Mouse (Mus musculus) brain, embryonic 14.5 days (tissue): ENCODE measurements at regions not wholly inside any gene's neighbourhood (a gene's known extent, or its start where the extent isn't known, plus 50 kb on each side); places are given as distances from the start of the nearest gene placed in this dataset.

Experiments
- CTCF ChIP-seq: fragments of 200-500 bp; IDR thresholded peaks from 2 replicates; pipeline ENCODE4 v1.5.1; 2012; ENCODE audit warnings: inconsistent platforms, mild to moderate bottlenecking, moderate library complexity, borderline replicate concordance; ENCODE audit not compliant: insufficient read depth, insufficient read length; ENCODE audit errors: extremely low read depth
- POLR2A ChIP-seq: fragments of 200-500 bp; IDR thresholded peaks from 2 replicates; pipeline ENCODE4 v1.6.1; 2012; ENCODE audit warnings: mild to moderate bottlenecking, inconsistent platforms, borderline replicate concordance; ENCODE audit not compliant: poor library complexity, insufficient read depth, insufficient read length, severe bottlenecking; ENCODE audit errors: extremely low read depth

DNA sequence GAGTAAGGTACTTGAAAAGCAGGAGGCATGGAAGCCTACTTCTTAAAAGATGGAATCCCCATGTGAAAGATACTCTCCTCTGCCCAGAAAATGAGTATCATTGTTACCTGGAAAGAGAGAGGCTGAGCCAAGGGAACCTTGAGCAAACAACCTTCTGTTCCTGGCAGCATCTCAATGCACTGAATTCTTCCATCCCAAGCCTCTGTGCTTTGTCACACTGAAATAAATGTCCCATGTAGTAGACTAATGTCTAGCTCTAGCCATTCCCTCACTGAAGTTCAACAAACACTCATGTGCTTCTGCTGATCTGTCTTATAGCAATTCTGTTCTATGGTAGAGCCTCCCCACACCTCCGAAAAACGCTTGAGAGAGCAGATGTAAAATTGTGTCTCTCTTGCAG lies 182.6 kb downstream of the Gm19410 start:
- TF ChIP-seq POLR2A (no peak), CTCF (no peak)
